Mouse (Mus musculus): ENCODE measurements around the gene Fuom.
"Not testable (repeated sequence)": the region's sequence is repeated elsewhere in the genome, so short reads cannot be mapped to it uniquely, and the experiment has no call there.

The Fuom gene

GRCm38 (mm10) chr7:140101993-140102860, at the start of gene Fuom:
Fuom (minus strand) TSS chr7:140102441.
- no peaks in the 10 kb centered on the region for H3K27me3 ChIP-seq (ENCODE audit: control insufficient read depth, insufficient read depth, low read length, poor library complexity, severe bottlenecking)
- DNase-seq (ENCODE audit: low read depth, low spot score): peak; percentile 57
- peaks cover 3% of the 10 kb centered on the region; the same call in 1 of the 2 replicates for H3K36me3 ChIP-seq (ENCODE audit: control insufficient read depth, insufficient read depth, low read length, poor library complexity, severe bottlenecking)

GRCm38 (mm10) chr7:140144550-140144949, 42.3 kb upstream of the Fuom start:
- Histone ChIP-seq H3K36me3 (ENCODE audit: control insufficient read depth, insufficient read depth, low read length, poor library complexity, severe bottlenecking) (no peaks in the 10 kb centered on the region; the same call in 1 of the 2 replicates), H3K27me3 (ENCODE audit: control insufficient read depth, insufficient read depth, low read length, poor library complexity, severe bottlenecking) (no peaks in the 10 kb centered on the region)
- no peak for DNase-seq (ENCODE audit: low read depth, low spot score)

GRCm38 (mm10) chr7:140141350-140141749, 39.1 kb upstream of the Fuom start:
- Histone ChIP-seq H3K27me3 (ENCODE audit: control insufficient read depth, insufficient read depth, low read length, poor library complexity, severe bottlenecking) (no peaks in the 10 kb centered on the region), H3K36me3 (ENCODE audit: control insufficient read depth, insufficient read depth, low read length, poor library complexity, severe bottlenecking) (no peaks in the 10 kb centered on the region; the same call in 1 of the 2 replicates)
- peak; percentile 84 for DNase-seq (ENCODE audit: low read depth, low spot score)

- DNase-seq (ENCODE audit: low read depth, low spot score): no peak
- H3K27me3 ChIP-seq (ENCODE audit: control insufficient read depth, insufficient read depth, low read length, poor library complexity, severe bottlenecking): no peaks in the 10 kb centered on the region; the same call in 1 of the 2 replicates
Measured at GRCm38 (mm10) chr7:140138021-140138310, 35.7 kb upstream of the Fuom start.

GRCm38 (mm10) chr7:140137135-140138020, 35.1 kb upstream of the Fuom start, which contains the start of gene Mtg1:
Mtg1 (plus strand) TSS chr7:140137564.
- peak; percentile 96 for DNase-seq (ENCODE audit: low read depth, low spot score)
- Histone ChIP-seq H3K36me3 (ENCODE audit: control insufficient read depth, insufficient read depth, low read length, poor library complexity, severe bottlenecking) (no peaks in the 10 kb centered on the region), H3K27me3 (ENCODE audit: control insufficient read depth, insufficient read depth, low read length, poor library complexity, severe bottlenecking) (no peaks in the 10 kb centered on the region; the same call in 1 of the 2 replicates)

More at GRCm38 (mm10) chr7:140138021-140138310, 35.7 kb upstream of the Fuom start:
- H3K36me3 ChIP-seq (ENCODE audit: control insufficient read depth, insufficient read depth, low read length, poor library complexity, severe bottlenecking): no peaks in the 10 kb centered on the region

- no peaks in the 10 kb centered on the region; the same call in 1 of the 2 replicates for H3K27me3 ChIP-seq (ENCODE audit: control insufficient read depth, insufficient read depth, low read length, poor library complexity, severe bottlenecking)
- DNase-seq (ENCODE audit: low read depth, low spot score): no peak
- no peaks in the 10 kb centered on the region for H3K36me3 ChIP-seq (ENCODE audit: control insufficient read depth, insufficient read depth, low read length, poor library complexity, severe bottlenecking)
Measured at GRCm38 (mm10) chr7:140135106-140135770, 33.0 kb upstream of the Fuom start.

- DNase-seq (ENCODE audit: low read depth, low spot score); H3K27me3 ChIP-seq (ENCODE audit: control insufficient read depth, insufficient read depth, low read length, poor library complexity, severe bottlenecking); H3K36me3 ChIP-seq (ENCODE audit: control insufficient read depth, insufficient read depth, low read length, poor library complexity, severe bottlenecking): not testable (repeated sequence)
Measured at GRCm38 (mm10) chr7:140134033-140134432, 31.8 kb upstream of the Fuom start.

GRCm38 (mm10) chr7:140132184-140132583, 29.9 kb upstream of the Fuom start:
- not testable (repeated sequence) for H3K36me3 ChIP-seq (ENCODE audit: control insufficient read depth, insufficient read depth, low read length, poor library complexity, severe bottlenecking); DNase-seq (ENCODE audit: low read depth, low spot score); H3K27me3 ChIP-seq (ENCODE audit: control insufficient read depth, insufficient read depth, low read length, poor library complexity, severe bottlenecking)

GRCm38 (mm10) chr7:140127911-140128310, 25.7 kb upstream of the Fuom start:
- DNase-seq (ENCODE audit: low read depth, low spot score): no peak
- no peaks in the 10 kb centered on the region for H3K36me3 ChIP-seq (ENCODE audit: control insufficient read depth, insufficient read depth, low read length, poor library complexity, severe bottlenecking)
- no peaks in the 10 kb centered on the region for H3K27me3 ChIP-seq (ENCODE audit: control insufficient read depth, insufficient read depth, low read length, poor library complexity, severe bottlenecking)

- H3K36me3 ChIP-seq (ENCODE audit: control insufficient read depth, insufficient read depth, low read length, poor library complexity, severe bottlenecking): no peaks in the 10 kb centered on the region
- no peak for DNase-seq (ENCODE audit: low read depth, low spot score)
- no peaks in the 10 kb centered on the region for H3K27me3 ChIP-seq (ENCODE audit: control insufficient read depth, insufficient read depth, low read length, poor library complexity, severe bottlenecking)
Measured at GRCm38 (mm10) chr7:140126934-140127333, 24.7 kb upstream of the Fuom start.

- Histone ChIP-seq H3K36me3 (ENCODE audit: control insufficient read depth, insufficient read depth, low read length, poor library complexity, severe bottlenecking) (no peaks in the 10 kb centered on the region), H3K27me3 (ENCODE audit: control insufficient read depth, insufficient read depth, low read length, poor library complexity, severe bottlenecking) (no peaks in the 10 kb centered on the region)
- DNase-seq (ENCODE audit: low read depth, low spot score): peak; percentile 6
Measured at GRCm38 (mm10) chr7:140126022-140126350, 23.7 kb upstream of the Fuom start.

GRCm38 (mm10) chr7:140125278-140126021, 23.2 kb upstream of the Fuom start:
- H3K27me3 ChIP-seq (ENCODE audit: control insufficient read depth, insufficient read depth, low read length, poor library complexity, severe bottlenecking): no peaks in the 10 kb centered on the region
- peak; percentile 92 for DNase-seq (ENCODE audit: low read depth, low spot score)
- no peaks in the 10 kb centered on the region for H3K36me3 ChIP-seq (ENCODE audit: control insufficient read depth, insufficient read depth, low read length, poor library complexity, severe bottlenecking)

GRCm38 (mm10) chr7:140124382-140124781, 22.1 kb upstream of the Fuom start:
- Histone ChIP-seq H3K27me3 (ENCODE audit: control insufficient read depth, insufficient read depth, low read length, poor library complexity, severe bottlenecking) (no peaks in the 10 kb centered on the region), H3K36me3 (ENCODE audit: control insufficient read depth, insufficient read depth, low read length, poor library complexity, severe bottlenecking) (no peaks in the 10 kb centered on the region)
- DNase-seq (ENCODE audit: low read depth, low spot score): no peak

GRCm38 (mm10) chr7:140122765-140123164, 20.5 kb upstream of the Fuom start:
- H3K36me3 ChIP-seq (ENCODE audit: control insufficient read depth, insufficient read depth, low read length, poor library complexity, severe bottlenecking): no peaks in the 10 kb centered on the region
- no peaks in the 10 kb centered on the region for H3K27me3 ChIP-seq (ENCODE audit: control insufficient read depth, insufficient read depth, low read length, poor library complexity, severe bottlenecking)
- no peak for DNase-seq (ENCODE audit: low read depth, low spot score)

Data from splenic B cell, adult 2 months (primary cell).